Mouse (Mus musculus) lung, postnatal 0 days (tissue): ENCODE measurements around the gene Zmat5.

Source experiments
- CTCF ChIP-seq: IDR thresholded peaks from 2 replicates; pipeline ENCODE4 v1.5.1; 2016; ENCODE audit warnings: antibody characterized with exemption, mild to moderate bottlenecking
- EP300 ChIP-seq: IDR thresholded peaks from 2 replicates; pipeline ENCODE4 v1.6.1; 2016; ENCODE audit warnings: antibody characterized with exemption, mild to moderate bottlenecking, control low read depth

DNA sequence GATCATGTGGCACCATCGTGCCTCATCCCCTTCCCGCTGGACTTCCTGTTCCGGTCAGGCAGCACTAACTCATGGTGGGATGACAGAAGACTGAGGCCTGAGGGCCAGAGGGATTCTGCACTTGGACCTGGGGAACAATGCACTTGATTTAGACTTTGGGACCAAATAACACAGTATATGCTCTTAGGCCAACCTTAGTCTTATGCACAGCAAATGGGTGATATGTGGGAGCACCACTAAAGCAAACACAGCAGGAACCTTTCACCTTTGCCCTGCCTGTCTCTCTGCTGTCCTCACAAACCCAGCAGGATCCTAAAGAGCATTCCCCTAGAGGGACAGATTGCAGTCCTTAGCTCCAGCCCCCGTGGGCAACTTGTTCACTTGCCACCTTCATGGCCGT lies 36.3 kb downstream of the Zmat5 start:
- TF ChIP-seq CTCF = no peak
- TF ChIP-seq EP300 = no peak
